Mouse (Mus musculus) ES-Bruce4 (cell line): ENCODE data around the gene Ube2k.

Experiments used
- CTCF ChIP-seq: IDR thresholded peaks from one replicate; pipeline ENCODE4 v1.8.1; 2011; ENCODE audit warnings: low read depth, low read length
- EP300 ChIP-seq: IDR thresholded peaks from 2 replicates; pipeline ENCODE4 v1.6.1; 2011; ENCODE audit warnings: low read depth, low read length; ENCODE audit not compliant: insufficient read depth
- POLR2A ChIP-seq: IDR thresholded peaks from one replicate; pipeline ENCODE4 v1.8.1; 2011; ENCODE audit warnings: low read length; ENCODE audit not compliant: insufficient read depth

GRCm38 (mm10) chr5:65536751-65537419 is at the start of gene Ube2k, which contains the start of gene Smim14:
- peak; percentile 59 for TF ChIP-seq POLR2A
- no peak for TF ChIP-seq EP300
- TF ChIP-seq CTCF = no peak
